Mouse (Mus musculus): ENCODE data around the gene Fut1.

Gene Fut1

GRCm38 (mm10) chr7:45598960-45599879, 17.9 kb upstream of the Fut1 start:
- peak; percentile 79 for DNase-seq (ENCODE audit: low spot score)

GRCm38 (mm10) chr7:45605704-45606289, 11.3 kb upstream of the Fut1 start:
- peak; percentile 43 for DNase-seq (ENCODE audit: low spot score)

- no peak for DNase-seq (ENCODE audit: low spot score)
Measured at GRCm38 (mm10) chr7:45609511-45609910, 7.6 kb upstream of the Fut1 start.

GRCm38 (mm10) chr7:45616277-45616676, 812 bp upstream of the Fut1 start:
- DNase-seq (ENCODE audit: low spot score), result peak; percentile 61

GRCm38 (mm10) chr7:45618316-45618715, 1.2 kb downstream of the Fut1 start:
- no peak for DNase-seq (ENCODE audit: low spot score)

GRCm38 (mm10) chr7:45619592-45619991, 2.5 kb downstream of the Fut1 start:
- no peak for DNase-seq (ENCODE audit: low spot score)

GRCm38 (mm10) chr7:45621443-45621842, 4.4 kb downstream of the Fut1 start, which contains the start of gene Izumo1:
Izumo1 (plus strand) TSS chr7:45621811.
- DNase-seq (ENCODE audit: low spot score), result peak; percentile 86

- DNase-seq (ENCODE audit: low spot score), result no peak
Measured at GRCm38 (mm10) chr7:45623507-45623906, 6.4 kb downstream of the Fut1 start.

- DNase-seq (ENCODE audit: low spot score), result no peak
Measured at GRCm38 (mm10) chr7:45624718-45625117, 7.6 kb downstream of the Fut1 start.

- no peak for DNase-seq (ENCODE audit: low spot score)
Measured at GRCm38 (mm10) chr7:45625481-45625880, 8.4 kb downstream of the Fut1 start.

- no peak for DNase-seq (ENCODE audit: low spot score)
Measured at GRCm38 (mm10) chr7:45626571-45627076, 9.5 kb downstream of the Fut1 start.

GRCm38 (mm10) chr7:45627261-45627660, 10.2 kb downstream of the Fut1 start, which contains the start of gene Rasip1:
Rasip1 (plus strand) TSS chr7:45627488.
- DNase-seq (ENCODE audit: low spot score), result no peak

GRCm38 (mm10) chr7:45628364-45629294, 11.5 kb downstream of the Fut1 start:
- peak; percentile 97 for DNase-seq (ENCODE audit: low spot score)

GRCm38 (mm10) chr7:45630064-45630907, 13.2 kb downstream of the Fut1 start:
- no peak for DNase-seq (ENCODE audit: low spot score)

GRCm38 (mm10) chr7:45632499-45632898, 15.4 kb downstream of the Fut1 start:
- DNase-seq (ENCODE audit: low spot score), result peak; percentile 82

- DNase-seq (ENCODE audit: low spot score), result no peak
Measured at GRCm38 (mm10) chr7:45634946-45635681, 18.0 kb downstream of the Fut1 start.

GRCm38 (mm10) chr7:45635711-45636688, 18.9 kb downstream of the Fut1 start:
- peak; percentile 83 for DNase-seq (ENCODE audit: low spot score)

- DNase-seq (ENCODE audit: low spot score), result no peak
Measured at GRCm38 (mm10) chr7:45637710-45638109, 20.6 kb downstream of the Fut1 start.

Data from testis, postnatal 10 days (tissue).